Mouse (Mus musculus): ENCODE data around the gene Esam. TPM values are rescaled to one million over a fixed set of nuclear protein-coding genes. Genes with fewer than 3 reads are reported as not detected.

Esam gene
- polyA plus RNA-seq, 1 experiment from 2014 or later, result 41.5 TPM

GRCm38 (mm10) chr9:37536851-37537250, 9.0 kb downstream of the Esam start:
- no peaks in the 10 kb centered on the region for H3K4me1 ChIP-seq (replicated peaks)
- no peak overlapping the region for H3K27ac ChIP-seq (replicated peaks)
- ATAC-seq (ENCODE audit: low read depth), result no peak
- H3K9me3 ChIP-seq, result no peaks in the 10 kb centered on the region
- no peak overlapping the region for H3K4me2 ChIP-seq
- H3K36me3 ChIP-seq, result 0 out of 2 replicates have a peak, but pooled peaks cover 6% of the 10 kb centered on the region
- H3K27me3 ChIP-seq, result peaks cover 23% of the 10 kb centered on the region
- WGBS, result 83% methylated on average over 4 of the region's 4 CpGs
- H3K4me3 ChIP-seq, result no peak overlapping the region
- no peak overlapping the region for H3K9ac ChIP-seq

DNA sequence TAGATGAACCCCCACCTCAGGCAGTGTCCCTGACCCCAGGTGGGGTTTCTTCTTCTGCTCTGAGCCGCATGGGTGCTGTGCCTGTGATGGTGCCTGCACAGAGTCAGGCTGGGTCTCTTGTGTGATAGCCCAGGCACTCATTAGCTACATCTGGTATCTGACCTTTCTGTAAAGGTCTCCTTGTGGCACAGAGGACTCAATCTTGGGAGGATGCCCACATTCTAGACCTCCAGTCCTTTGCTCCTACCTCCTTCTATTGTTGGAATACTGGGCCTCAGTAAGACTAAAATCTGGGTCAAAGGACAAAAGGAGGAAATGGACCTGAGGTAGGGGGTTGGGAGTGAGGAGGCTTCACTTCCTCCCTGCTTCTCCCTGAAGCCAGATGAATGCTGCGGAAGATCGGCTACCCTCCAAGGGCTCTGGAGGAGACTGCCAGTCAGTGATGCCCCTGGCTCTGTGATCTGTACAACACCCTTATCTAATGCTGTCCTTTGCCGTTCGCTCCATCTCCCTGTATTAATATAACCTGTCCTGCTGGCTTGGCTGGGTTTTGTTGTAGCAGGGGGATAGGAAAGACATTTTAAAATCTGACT, 9.9 kb downstream of the Esam start:
- H3K36me3 ChIP-seq, result 0 out of 2 replicates have a peak, but pooled peaks cover 6% of the 10 kb centered on the region
- no peak overlapping the region for H3K4me3 ChIP-seq
- ATAC-seq (ENCODE audit: low read depth), result no peak
- peaks cover 25% of the 10 kb centered on the region for H3K27me3 ChIP-seq
- no peak overlapping the region for H3K27ac ChIP-seq (replicated peaks)
- H3K9ac ChIP-seq, result no peak overlapping the region
- H3K9me3 ChIP-seq, result no peaks in the 10 kb centered on the region
- 78% methylated on average over 5 of the region's 5 CpGs for WGBS
- no peak overlapping the region for H3K4me2 ChIP-seq
- H3K4me1 ChIP-seq (replicated peaks), result no peaks in the 10 kb centered on the region

- Histone ChIP-seq H3K4me3 (no peak within 1 kb of the TSS), H3K27me3 (peaks cover 36% of the 10 kb centered on the region), H3K4me2 (no peak within 1 kb of the TSS), H3K27ac (replicated peaks) (no peak within 1 kb of the TSS), H3K9ac (no peak within 1 kb of the TSS), H3K36me3 (0 out of 2 replicates have a peak, but pooled peaks cover 2% of the 10 kb centered on the region), H3K4me1 (replicated peaks) (peaks cover 4% of the 10 kb centered on the region), H3K9me3 (no peaks in the 10 kb centered on the region)
- no peak for ATAC-seq (ENCODE audit: low read depth)
- WGBS, result 47% methylated on average over 23 of the region's 23 CpGs
Measured at GRCm38 (mm10) chr9:37539170-37540025, 11.5 kb downstream of the Esam start, which contains the start of gene Vsig2. Vsig2 (plus strand) TSS chr9:37539255.

DNA sequence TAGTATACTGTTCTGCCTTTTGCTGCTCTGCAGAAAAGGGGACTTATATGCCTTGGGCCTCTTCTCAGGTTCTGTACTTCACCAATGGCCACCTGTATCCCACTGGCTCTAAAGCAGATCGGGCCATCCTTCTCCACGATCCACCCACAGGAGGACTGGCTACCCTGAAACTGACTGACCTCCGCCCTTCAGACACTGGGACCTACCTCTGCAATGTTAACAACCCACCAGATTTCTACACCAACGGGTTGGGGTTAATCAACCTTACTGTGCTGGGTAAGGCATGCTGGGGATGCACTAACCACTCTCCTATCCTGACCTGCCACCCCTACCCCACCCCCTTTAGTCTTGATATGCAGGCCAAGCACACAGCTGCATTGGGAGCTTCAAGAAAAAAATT, 12.3 kb downstream of the Esam start:
- Histone ChIP-seq H3K27ac (replicated peaks) (no peak overlapping the region), H3K4me1 (replicated peaks) (peaks cover 12% of the 10 kb centered on the region), H3K4me2 (no peak overlapping the region), H3K36me3 (no peaks in the 10 kb centered on the region), H3K9ac (no peak overlapping the region), H3K4me3 (no peak overlapping the region), H3K9me3 (no peaks in the 10 kb centered on the region), H3K27me3 (peaks cover 41% of the 10 kb centered on the region)
- no peak for ATAC-seq (ENCODE audit: low read depth)
- WGBS, result 86% methylated on average over 4 of the region's 4 CpGs

- Histone ChIP-seq H3K4me1 (replicated peaks) (peaks cover 19% of the 10 kb centered on the region), H3K36me3 (no peaks in the 10 kb centered on the region), H3K27ac (replicated peaks) (no peak overlapping the region), H3K9ac (no peak overlapping the region), H3K27me3 (peaks cover 49% of the 10 kb centered on the region), H3K4me2 (no peak overlapping the region), H3K9me3 (no peaks in the 10 kb centered on the region), H3K4me3 (no peak overlapping the region)
- ATAC-seq (ENCODE audit: low read depth), result no peak
- 79% methylated on average over 6 of the region's 6 CpGs for WGBS
Measured at GRCm38 (mm10) chr9:37540701-37541575, 13.1 kb downstream of the Esam start.

GRCm38 (mm10) chr9:37541851-37542642, 14.2 kb downstream of the Esam start:
- Histone ChIP-seq H3K36me3 (no peaks in the 10 kb centered on the region), H3K9me3 (no peaks in the 10 kb centered on the region), H3K27ac (replicated peaks) (no peak overlapping the region), H3K9ac (no peak overlapping the region), H3K27me3 (peaks cover 60% of the 10 kb centered on the region), H3K4me2 (no peak overlapping the region), H3K4me3 (no peak overlapping the region), H3K4me1 (replicated peaks) (peaks cover 19% of the 10 kb centered on the region)
- no peak for ATAC-seq (ENCODE audit: low read depth)
- 70% methylated on average over 7 of the region's 7 CpGs for WGBS

DNA sequence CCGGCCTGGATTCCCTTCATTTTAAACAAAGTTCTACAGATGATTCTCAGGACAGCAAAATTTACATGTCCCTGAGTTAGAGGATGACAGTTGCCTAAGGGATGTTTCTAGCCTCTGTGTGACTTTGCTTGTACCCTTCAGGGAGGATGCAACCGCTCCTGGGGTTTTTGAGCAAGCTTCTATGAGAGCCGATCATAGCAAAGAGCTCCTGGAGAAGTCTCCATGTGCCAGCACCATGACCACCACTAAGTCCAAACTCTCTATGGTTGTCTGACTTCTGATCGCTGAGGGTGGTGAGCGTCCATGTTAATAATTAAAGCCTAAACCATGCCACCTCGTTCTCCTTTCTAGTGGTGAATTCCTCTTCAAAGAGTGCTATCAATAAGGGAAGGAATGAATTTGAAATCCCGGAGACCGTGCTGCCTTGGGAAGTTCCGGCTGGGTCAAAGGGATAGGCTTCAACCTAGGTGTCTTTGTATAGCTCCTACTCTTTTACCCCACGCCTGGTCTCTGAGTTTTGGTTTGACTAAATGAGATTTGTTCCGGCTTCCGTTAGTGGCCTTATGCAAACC, 16.1 kb downstream of the Esam start:
- Histone ChIP-seq H3K27me3 (peaks cover 71% of the 10 kb centered on the region), H3K9me3 (no peaks in the 10 kb centered on the region), H3K4me1 (replicated peaks) (peaks cover 19% of the 10 kb centered on the region), H3K4me3 (peak overlapping the region; percentile 33), H3K4me2 (peak overlapping the region; percentile 53), H3K27ac (replicated peaks) (no peak overlapping the region), H3K9ac (no peak overlapping the region), H3K36me3 (no peaks in the 10 kb centered on the region)
- 25% methylated on average over 12 of the region's 12 CpGs for WGBS
- ATAC-seq (ENCODE audit: low read depth), result no peak

- Histone ChIP-seq H3K9me3 (no peaks in the 10 kb centered on the region), H3K27me3 (peaks cover 77% of the 10 kb centered on the region), H3K27ac (replicated peaks) (no peak overlapping the region), H3K4me1 (replicated peaks) (peaks cover 19% of the 10 kb centered on the region), H3K36me3 (no peaks in the 10 kb centered on the region), H3K4me3 (peak overlapping the region; percentile 33), H3K4me2 (peak overlapping the region; percentile 53), H3K9ac (peak overlapping the region; percentile 49)
- WGBS, result 2% methylated on average over 29 of the region's 29 CpGs
- peak; percentile 44 for ATAC-seq (ENCODE audit: low read depth)
Measured at GRCm38 (mm10) chr9:37544447-37545165, 16.7 kb downstream of the Esam start.

DNA sequence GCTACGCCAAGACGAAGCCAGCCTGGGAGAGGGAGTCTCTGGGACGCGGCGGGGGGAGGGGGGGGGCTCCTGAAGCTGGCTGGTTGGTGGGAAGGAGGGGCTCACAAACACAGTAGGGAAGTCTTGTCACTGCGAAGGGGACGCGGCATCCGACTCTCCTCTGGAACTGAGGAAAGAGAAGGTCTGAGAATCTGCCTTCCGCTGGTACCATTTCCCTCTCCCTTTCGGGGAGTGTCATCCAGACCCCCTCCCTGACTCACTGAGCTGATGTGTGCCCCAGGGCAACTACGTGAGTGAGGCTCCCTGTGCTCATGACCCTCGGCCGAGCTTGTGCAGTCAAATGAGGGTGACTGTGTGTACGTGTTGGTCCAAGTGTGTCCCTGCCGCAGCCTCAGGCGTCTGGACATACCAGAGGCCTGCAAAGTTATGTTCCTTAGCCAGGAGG, 17.3 kb downstream of the Esam start:
- Histone ChIP-seq H3K9ac (peak overlapping the region; percentile 49), H3K27ac (replicated peaks) (no peak overlapping the region), H3K4me2 (peak overlapping the region; percentile 53), H3K36me3 (no peaks in the 10 kb centered on the region), H3K4me1 (replicated peaks) (peaks cover 19% of the 10 kb centered on the region), H3K4me3 (peak overlapping the region; percentile 33), H3K27me3 (peaks cover 82% of the 10 kb centered on the region), H3K9me3 (no peaks in the 10 kb centered on the region)
- peak; percentile 56 for ATAC-seq (ENCODE audit: low read depth)
- WGBS, result 5% methylated on average over 17 of the region's 17 CpGs

DNA sequence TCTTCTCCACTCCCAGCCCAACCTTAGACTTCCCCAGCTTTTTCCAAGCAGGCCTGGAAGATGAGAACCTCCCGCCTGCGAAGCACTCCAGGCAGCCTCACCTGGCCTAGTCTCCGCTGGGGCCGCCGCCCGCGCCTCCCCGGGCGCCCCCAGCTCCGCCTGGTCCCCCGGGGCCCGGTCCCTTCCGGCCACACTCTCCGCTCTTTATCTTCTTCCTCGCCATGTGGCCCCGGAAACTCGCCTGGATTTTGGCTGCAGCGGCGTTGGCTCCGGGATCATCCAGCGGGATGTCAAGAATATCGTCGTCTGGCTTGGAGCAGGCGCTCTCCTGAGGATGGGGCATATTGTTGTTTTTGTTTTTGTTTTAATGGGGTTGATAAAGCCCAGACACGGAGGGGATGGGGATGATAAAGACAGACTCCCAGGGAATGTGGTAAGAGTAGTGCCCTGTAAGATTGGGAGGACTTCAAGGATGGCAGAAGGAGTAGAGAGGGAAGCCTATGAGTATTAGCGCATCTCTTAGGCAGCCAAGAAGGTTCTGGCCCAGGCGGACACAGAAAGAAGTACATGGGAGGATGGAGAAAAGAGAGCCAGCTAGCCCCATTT, 18.1 kb downstream of the Esam start:
- Histone ChIP-seq H3K9ac (no peak overlapping the region), H3K9me3 (no peaks in the 10 kb centered on the region), H3K4me3 (no peak overlapping the region), H3K36me3 (no peaks in the 10 kb centered on the region), H3K4me1 (replicated peaks) (peaks cover 19% of the 10 kb centered on the region), H3K4me2 (peak overlapping the region; percentile 53), H3K27me3 (peaks cover 90% of the 10 kb centered on the region), H3K27ac (replicated peaks) (no peak overlapping the region)
- no peak for ATAC-seq (ENCODE audit: low read depth)
- WGBS, result 9% methylated on average over 27 of the region's 27 CpGs
